Mouse (Mus musculus): Measurements from ENCODE around the gene Urgcp.
"Not testable (repeated sequence)": the region's sequence is repeated elsewhere in the genome, so short reads cannot be mapped to it uniquely, and the experiment has no call there.

Gene Urgcp

DNA sequence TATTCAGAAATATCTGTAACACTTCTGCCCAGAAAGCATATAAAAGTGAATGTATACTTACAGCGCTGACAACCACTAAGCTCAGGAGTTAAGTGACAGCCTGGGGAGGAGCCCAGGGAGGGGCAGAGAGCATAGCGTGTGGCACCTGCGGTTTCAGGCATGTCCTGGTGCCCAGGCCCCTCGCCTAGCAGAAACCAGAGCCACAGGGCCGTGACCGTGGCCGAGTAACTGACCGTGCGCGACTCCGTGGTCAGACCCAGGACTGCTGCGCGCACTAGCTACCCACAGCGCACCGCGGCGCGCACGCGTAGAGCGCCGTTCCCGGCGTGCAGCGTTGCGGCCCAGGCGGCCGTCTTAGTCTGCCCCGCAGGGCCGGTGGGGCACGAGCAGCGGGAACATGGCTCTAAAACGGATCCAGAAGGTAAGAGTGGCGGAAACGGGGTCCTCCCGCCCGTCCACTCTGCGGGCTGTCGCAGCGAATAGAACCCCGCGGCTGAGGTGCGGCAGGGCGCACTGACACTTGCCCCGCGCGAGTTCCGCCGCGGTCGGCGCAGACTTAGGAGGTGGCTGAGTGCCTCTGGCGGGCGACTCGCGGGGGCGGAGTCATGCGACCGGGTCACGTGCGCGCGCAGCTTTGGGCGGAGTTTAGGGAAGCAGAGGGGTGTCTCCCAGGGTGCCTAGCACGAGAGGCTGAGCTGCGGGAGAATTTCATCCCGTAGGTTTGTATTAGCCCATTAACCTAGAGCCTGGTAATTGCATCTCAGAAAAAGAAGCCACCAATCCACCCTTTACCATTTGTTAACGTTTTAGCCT, at the start of gene Urgcp:
Gene Urgcp, minus strand, starts transcription at position 557 of the 813 bp plus-strand sequence.
- peak; percentile 58 for DNase-seq (ENCODE audit: extremely low spot score, low read depth, low spot score)

DNA sequence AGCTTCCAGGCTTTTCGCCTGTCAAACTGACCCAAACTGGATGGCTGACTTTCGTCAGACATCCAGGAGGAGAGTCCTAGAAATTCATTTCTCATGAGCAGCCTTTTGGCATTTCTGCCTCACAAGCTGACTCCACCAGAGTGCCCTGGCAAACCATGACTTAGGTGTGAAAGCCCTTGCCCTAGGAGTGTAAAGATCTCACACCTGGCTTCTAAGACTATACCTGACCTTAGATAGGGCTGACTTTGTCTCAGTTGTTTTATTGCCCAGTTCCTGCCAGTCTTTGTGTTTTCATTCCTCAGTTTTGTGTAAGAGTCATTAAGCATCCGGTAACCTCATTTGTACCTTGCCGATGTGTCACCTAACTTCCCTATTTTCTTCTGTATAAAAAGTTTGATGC, 47.3 kb upstream of the Urgcp start:
- DNase-seq (ENCODE audit: extremely low spot score, low read depth, low spot score) = not testable (repeated sequence)

DNA sequence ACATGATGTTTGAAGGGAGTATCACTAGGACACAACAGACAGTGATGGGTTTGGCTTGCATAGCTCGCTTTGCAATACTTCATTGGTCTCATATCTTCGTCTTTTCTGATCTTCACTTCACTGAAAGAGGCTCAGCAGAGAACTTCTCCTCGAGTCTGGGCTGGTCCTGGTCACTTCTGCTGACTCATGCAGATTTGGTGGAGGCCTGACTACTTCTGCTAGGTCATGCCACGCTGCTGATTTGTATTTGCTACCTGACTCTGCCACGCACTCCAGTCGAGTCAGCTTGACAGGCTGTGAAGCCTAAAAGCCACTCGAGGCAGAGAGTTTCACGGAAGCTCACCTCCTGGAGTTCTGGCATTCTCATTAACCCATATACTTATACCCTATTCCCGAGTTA, 45.8 kb upstream of the Urgcp start:
- DNase-seq (ENCODE audit: extremely low spot score, low read depth, low spot score) = no peak

- DNase-seq (ENCODE audit: extremely low spot score, low read depth, low spot score) = no peak
These were observed 43.5 kb upstream of the Urgcp start for GRCm38 (mm10) chr11:5805711-5806110.

- DNase-seq (ENCODE audit: extremely low spot score, low read depth, low spot score) = no peak
These were observed 42.0 kb upstream of the Urgcp start for GRCm38 (mm10) chr11:5804174-5804573.

DNA sequence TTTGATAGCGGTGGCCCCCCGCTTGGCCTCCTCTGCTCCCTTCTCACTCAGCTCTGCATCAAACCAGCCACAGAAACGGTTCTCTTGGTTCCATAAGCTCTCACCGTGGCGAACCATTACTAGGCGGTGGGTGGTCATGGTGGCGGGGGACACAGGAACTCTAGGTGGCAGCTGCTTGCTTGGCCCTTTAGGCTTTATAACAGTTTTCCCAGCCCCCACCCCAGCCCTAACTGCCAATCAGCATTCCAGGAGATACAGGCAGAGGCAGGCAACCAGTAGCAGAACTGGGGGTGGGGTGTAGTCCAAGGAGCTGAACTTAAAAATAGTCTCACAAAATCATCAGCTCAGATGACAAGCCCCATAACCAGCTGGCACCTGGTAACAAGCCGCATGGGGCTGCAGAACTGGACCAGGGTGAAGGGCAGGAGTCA, 41.4 kb upstream of the Urgcp start, which contains the start of gene Pgam2:
Gene Pgam2, minus strand, starts transcription at position 183 of the 431 bp plus-strand sequence.
- DNase-seq (ENCODE audit: extremely low spot score, low read depth, low spot score) = no peak

- DNase-seq (ENCODE audit: extremely low spot score, low read depth, low spot score) = no peak
These were observed 40.5 kb upstream of the Urgcp start for GRCm38 (mm10) chr11:5802457-5803217.

DNA sequence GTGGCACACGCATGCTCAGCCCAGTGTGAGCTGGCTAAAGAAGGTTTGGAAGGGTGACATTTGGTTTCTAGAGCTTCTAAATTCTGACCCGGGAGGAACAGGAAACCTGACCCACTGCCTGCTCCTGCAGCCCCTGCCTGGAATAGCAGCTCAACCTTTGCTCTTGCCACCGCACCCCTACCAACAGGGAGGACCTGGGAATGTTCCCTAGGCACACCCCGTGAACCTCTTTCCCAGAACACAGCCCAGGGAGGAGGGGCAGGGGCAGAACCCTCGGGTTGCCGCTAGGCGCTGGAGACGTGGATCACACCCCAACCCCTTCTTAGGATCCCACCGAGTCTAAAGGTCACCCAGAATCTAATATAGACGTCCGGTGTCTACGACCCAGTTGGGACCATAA, 39.8 kb upstream of the Urgcp start:
- no peak for DNase-seq (ENCODE audit: extremely low spot score, low read depth, low spot score)

- no peak for DNase-seq (ENCODE audit: extremely low spot score, low read depth, low spot score)
These were observed 39.3 kb upstream of the Urgcp start for GRCm38 (mm10) chr11:5801511-5801910.

DNA sequence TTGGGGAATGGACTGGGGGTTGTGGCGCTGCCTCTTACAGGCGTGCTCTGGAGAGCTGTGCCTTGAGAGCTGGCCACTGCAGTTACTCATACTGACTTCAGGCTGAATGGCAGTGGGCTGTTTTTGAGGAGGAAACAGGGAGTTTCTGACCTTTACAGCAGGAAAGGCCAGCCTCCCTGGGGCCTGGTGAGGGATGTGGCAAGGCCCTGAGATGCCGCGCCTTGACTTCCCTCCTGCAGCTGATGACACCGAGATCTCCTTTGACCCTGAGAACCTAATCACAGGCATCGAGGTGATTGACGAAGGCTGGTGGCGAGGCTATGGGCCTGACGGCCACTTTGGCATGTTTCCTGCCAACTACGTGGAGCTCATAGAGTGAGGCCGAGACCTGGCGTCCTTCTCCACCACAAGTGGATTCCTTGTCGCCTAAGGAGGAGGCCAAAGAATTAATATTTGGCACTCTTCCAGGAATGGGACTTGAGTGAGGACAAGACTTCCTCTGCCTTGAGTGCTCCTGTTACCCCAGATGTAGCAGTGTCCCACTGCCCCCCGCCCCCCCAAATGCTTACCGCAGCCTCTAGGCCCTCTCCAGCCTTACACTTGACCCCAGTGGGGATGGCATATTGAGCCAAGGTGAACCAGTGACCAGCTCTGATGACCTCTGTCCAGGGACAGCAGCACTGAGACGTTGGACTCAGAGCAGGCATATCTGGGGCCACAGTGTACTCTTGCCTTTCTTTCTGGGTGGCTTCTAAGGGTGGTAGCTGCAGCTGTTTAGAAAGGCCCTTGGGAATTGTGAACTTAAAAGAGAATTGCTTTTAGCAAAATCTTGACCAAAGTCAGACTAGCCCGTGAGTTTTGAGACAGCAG, 37.7 kb upstream of the Urgcp start:
- DNase-seq (ENCODE audit: extremely low spot score, low read depth, low spot score) = no peak

DNA sequence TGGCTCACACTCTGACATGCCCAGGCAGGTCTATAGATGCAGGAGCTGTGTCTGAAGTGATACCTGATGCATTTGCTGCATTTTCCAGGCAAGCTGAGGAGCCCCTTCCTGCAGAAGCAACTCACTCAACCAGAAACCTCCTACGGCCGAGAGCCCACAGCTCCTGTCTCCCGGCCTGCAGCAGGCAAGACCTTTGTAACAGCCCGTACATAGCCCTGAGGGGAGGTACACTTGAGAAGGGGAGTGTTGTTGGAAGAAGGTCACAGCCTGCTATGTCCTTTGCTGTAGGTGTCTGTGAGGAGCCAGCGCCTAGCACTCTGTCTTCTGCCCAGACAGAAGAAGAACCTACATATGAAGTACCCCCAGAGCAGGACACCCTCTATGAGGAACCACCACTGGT, 35.8 kb upstream of the Urgcp start:
- no peak for DNase-seq (ENCODE audit: extremely low spot score, low read depth, low spot score)

DNA sequence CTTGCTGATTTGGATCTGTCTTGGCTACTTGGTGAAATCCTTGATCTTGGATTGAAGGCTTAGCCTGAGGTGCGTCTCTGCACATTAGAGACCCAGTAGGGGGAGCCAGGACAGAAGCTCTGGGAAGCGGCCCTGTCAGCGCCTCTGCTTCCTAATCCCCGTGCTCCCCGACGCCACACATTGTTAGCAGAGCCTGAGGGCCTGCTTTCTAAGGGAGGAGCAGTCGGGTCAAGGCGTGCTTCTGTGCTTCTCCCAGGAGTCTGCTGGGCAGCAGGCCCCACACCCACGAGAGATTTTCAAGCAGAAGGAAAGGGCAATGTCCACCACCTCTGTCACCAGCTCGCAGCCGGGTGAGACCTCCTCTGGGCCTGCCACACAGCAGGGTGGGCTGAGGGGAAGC, 35.2 kb upstream of the Urgcp start:
- DNase-seq (ENCODE audit: extremely low spot score, low read depth, low spot score) = no peak

DNA sequence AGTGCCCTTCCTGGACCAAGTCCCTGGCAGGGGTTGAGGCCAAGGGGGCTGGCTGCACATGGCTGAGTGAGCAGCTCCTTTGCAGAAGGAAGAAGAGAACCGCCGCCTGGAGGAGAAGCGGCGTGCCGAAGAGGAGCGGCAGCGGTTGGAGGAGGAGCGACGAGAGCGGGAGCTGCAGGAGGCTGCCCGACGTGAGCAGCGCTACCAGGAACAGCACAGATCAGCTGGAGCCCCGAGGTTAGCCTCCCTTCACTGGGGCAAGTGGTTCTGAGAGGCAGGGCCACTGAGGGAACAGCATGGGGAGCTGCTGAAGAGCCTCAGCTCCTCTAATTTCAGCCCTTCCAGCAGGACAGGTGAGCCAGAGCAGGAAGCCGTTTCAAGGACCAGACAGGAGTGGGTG, 34.8 kb upstream of the Urgcp start:
- DNase-seq (ENCODE audit: extremely low spot score, low read depth, low spot score) = no peak

GRCm38 (mm10) chr11:5795706-5796105, 33.5 kb upstream of the Urgcp start:
- DNase-seq (ENCODE audit: extremely low spot score, low read depth, low spot score) = no peak

DNA sequence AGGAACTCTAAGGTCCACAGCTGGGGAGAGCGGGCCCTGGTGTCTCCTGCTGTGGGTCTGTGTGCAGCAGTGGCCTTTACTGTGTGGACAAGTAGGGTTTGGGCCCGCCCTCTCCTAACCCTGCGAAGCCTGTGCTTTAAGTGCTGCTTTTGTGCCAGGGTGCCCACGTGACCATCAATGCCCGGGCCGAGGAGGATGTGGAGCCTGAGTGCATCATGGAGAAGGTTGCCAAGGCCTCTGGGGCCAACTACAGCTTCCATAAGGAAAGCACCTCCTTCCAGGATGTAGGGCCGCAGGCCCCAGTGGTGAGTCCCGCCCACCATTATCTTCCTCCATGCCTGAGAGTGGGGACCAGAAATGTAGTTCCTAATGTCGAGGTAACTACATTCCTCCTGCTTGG, 33.1 kb upstream of the Urgcp start:
- no peak for DNase-seq (ENCODE audit: extremely low spot score, low read depth, low spot score)

- DNase-seq (ENCODE audit: extremely low spot score, low read depth, low spot score) = no peak
These were observed 28.3 kb upstream of the Urgcp start for GRCm38 (mm10) chr11:5790431-5790830.

- DNase-seq (ENCODE audit: extremely low spot score, low read depth, low spot score) = no peak
These were observed 27.7 kb upstream of the Urgcp start for GRCm38 (mm10) chr11:5789754-5790333.

GRCm38 (mm10) chr11:5789071-5789753, 27.0 kb upstream of the Urgcp start:
- no peak for DNase-seq (ENCODE audit: extremely low spot score, low read depth, low spot score)

DNA sequence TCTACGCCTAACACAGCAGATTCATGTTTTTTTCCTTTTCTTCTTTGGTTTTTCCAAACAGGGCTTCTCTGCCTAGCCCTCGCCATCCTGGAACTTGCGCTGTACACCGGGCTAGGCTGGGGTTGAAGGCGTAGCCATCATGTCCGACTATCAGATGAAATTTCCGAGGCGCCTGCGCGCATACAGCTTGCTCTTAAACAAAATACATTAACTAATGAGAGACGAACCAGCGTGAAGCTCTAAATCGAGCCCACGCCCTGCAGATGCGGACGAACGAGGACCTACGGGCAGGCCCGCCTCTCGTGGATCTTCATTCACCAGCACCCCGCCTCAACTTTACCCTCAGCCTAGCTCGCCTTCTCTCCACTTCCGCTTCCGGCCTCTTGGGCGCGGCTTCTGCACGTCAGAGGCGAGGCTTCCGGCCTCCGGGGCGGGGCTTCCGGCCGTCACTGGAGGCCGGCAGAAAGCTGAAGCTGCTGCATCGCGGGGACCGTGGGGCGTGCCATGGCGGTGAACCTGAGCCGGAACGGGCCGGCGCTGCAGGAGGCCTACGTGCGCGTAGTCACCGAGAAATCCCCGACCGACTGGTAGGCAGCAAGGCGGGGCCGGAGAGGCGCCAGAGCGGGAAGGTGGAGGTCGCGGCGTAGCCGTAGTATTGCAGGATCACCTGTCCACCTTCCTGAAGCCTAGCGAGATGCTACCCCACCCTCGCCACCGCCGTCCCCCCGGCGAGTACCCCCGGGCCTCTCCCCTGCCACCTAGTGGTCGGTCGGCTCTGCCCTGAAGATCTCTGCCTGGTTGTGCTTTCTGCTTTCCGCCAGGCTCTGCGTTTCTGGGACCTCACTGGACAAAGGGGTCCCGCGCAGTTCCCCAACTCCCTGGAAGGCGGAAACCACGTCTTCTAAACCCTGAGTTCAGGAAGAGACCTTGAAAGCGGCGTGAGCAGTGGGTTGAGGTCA, 26.2 kb upstream of the Urgcp start, which contains the start of gene Dbnl:
Gene Dbnl, plus strand, starts transcription at position 433 of the 959 bp plus-strand sequence.
- peak; percentile 58 for DNase-seq (ENCODE audit: extremely low spot score, low read depth, low spot score)
